Mouse (Mus musculus) kidney, adult 2 months (tissue): Measurements from ENCODE around the gene Slc35f4.

Experiments
- CTCF ChIP-seq: fragments of 200-500 bp; conservative IDR thresholded peaks from 2 replicates; pipeline ENCODE4 v1.5.1; 2011; ENCODE audit warnings: low read depth, mild to moderate bottlenecking, control low read depth, low read length, moderate library complexity, mixed read lengths; ENCODE audit not compliant: insufficient read depth, insufficient read length
- POLR2A ChIP-seq: fragments of 200-500 bp; IDR thresholded peaks from one replicate; pipeline ENCODE4 v1.6.1; 2011; ENCODE audit warnings: low read depth, low read length, control low read depth

DNA sequence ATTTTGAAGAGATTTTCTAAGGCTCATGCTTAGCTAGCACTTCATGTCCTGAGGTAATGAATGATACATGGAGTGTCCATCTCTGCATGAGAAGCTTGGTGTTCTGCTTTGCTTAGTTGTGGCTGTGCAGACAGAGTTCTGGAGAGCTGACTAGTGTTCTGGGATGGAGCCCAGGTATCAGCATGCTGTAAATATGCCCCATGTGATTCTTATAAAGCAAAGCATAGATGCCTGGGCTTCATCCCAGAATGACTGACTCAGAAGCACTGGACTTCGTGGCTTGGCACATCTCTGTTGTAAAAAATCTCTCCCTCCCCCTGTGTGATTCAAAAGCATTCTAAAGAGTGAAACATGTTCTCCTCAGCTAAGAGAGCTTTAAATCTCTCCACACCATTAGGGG is 32.1 kb downstream of the Slc35f4 start:
- no peak for TF ChIP-seq CTCF
- TF ChIP-seq POLR2A, result no peak
